Mouse (Mus musculus) frontal cortex, postnatal 14 days (tissue): Measurements from ENCODE around the gene Polr2c.
"Not testable (repeated sequence)": the region's sequence is repeated elsewhere in the genome, so short reads cannot be mapped to it uniquely, and the experiment has no call there.

ENCODE experiments used
- DNase-seq, 2 experiments: peaks; one replicate each; pipeline ENCODE4 v3.0.0; 2022; ENCODE audit warnings: low spot score in 2 of 2

Gene Polr2c

GRCm38 (mm10) chr8:94838600-94838999, 18.6 kb upstream of the Polr2c start:
- DNase-seq, result peak in 1 of 2 experiments; percentile 70

- DNase-seq, result no peak
These were observed 16.1 kb upstream of the Polr2c start for GRCm38 (mm10) chr8:94841183-94841582.

- no peak for DNase-seq
These were observed 7.2 kb upstream of the Polr2c start for GRCm38 (mm10) chr8:94850049-94850448.

- DNase-seq, result not testable (repeated sequence)
These were observed 2.5 kb upstream of the Polr2c start for GRCm38 (mm10) chr8:94854761-94855160.

GRCm38 (mm10) chr8:94857011-94857345, 272 bp upstream of the Polr2c start:
- DNase-seq, result no peak

- DNase-seq, result peak in 1 of 2 experiments; percentile 36
These were observed 4.2 kb downstream of the Polr2c start for GRCm38 (mm10) chr8:94861352-94861910.

GRCm38 (mm10) chr8:94862487-94863220, 5.4 kb downstream of the Polr2c start:
- DNase-seq, result no peak

GRCm38 (mm10) chr8:94863897-94864673, 6.8 kb downstream of the Polr2c start:
- no peak for DNase-seq

GRCm38 (mm10) chr8:94865292-94865691, 8.0 kb downstream of the Polr2c start:
- DNase-seq, result no peak

- no peak for DNase-seq
These were observed 9.7 kb downstream of the Polr2c start for GRCm38 (mm10) chr8:94866921-94867320.

GRCm38 (mm10) chr8:94869146-94869545, 11.9 kb downstream of the Polr2c start:
- no peak for DNase-seq

- no peak for DNase-seq
These were observed 12.8 kb downstream of the Polr2c start for GRCm38 (mm10) chr8:94870003-94870402.

GRCm38 (mm10) chr8:94870474-94871107, 13.3 kb downstream of the Polr2c start:
- peak in 1 of 2 experiments; percentile 59 for DNase-seq

- DNase-seq, result peak; percentile 68 to 76
These were observed 14.1 kb downstream of the Polr2c start for GRCm38 (mm10) chr8:94871108-94871894.

GRCm38 (mm10) chr8:94872156-94872555, 14.9 kb downstream of the Polr2c start:
- DNase-seq, result no peak

GRCm38 (mm10) chr8:94872576-94872975, 15.3 kb downstream of the Polr2c start:
- no peak for DNase-seq

- peak in 1 of 2 experiments; percentile 53 for DNase-seq
These were observed 17.1 kb downstream of the Polr2c start for GRCm38 (mm10) chr8:94874358-94874757.

GRCm38 (mm10) chr8:94875096-94875870, 18.0 kb downstream of the Polr2c start:
- no peak for DNase-seq

GRCm38 (mm10) chr8:94875871-94876150, 18.6 kb downstream of the Polr2c start:
- DNase-seq, result no peak

GRCm38 (mm10) chr8:94876197-94876730, 19.0 kb downstream of the Polr2c start, which contains the start of gene Dok4:
Dok4 (minus strand) TSS chr8:94876330.
- DNase-seq, result peak in 1 of 2 experiments; percentile 36

- no peak for DNase-seq
These were observed 19.6 kb downstream of the Polr2c start for GRCm38 (mm10) chr8:94876820-94877219.
